Mouse (Mus musculus) retina, adult 2 months (tissue): Measurements from ENCODE around the gene Ppt2.

Source experiments
- DNase-seq: peaks from one replicate; pipeline ENCODE4 v3.0.0-alpha.2; 2012; ENCODE audit warnings: low read depth, low spot score

Gene Ppt2

DNA sequence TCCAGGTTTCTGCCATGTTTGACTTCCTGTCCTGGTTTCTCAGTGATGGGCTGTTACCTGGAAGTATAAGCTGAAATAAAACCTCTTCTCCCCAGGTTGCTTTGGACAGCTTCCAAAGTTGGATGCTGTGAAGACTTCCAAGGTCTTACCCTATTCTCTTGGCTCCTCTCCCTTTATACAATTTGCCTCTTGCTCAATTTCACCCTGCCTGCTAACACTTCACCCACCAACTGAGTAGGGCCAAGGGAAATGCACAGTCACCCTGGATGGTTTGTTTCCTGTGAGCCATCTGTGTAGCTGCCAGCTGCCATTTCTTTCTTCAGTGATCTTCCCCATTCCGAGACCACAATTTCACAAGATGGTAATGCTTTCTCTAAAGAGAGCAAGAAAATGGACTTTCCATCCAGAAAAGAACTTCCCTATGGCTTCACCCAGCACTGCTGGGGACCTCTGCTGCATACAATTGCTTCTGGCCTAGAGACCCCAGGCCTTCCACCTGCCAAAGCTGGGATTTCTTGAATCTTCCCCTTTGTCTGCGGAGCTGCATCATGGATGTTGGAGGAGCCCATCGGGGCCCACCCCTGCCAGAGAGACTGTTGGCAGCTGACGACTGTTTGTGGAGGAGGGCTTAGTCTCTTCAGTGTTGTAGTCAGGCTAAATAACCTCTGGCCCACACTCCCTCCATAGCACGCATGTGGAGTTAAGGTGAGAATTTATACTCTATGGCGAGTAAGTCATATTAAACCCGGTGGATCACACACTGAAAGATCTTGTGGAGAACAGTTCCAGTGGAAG, 11.3 kb upstream of the Ppt2 start:
- DNase-seq = no peak

DNA sequence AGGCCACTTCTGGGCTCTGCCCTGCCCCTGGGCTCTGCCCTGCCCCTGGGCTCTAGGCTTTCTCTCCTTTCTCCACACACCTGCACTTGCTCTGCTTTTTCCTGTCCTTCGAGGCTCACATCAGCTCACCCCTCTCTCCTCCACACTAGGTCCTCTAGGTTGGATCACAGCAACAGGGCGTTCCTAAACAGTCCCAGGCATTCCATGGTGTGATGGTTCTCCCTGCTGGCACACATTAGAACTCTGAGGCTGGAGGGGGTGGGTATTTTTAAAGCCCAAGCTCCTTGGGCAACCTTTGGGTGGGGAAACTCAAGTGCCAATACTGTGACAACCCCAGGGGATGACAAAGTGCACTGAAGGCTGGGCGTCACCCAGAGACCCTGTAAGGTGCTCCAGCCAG, 9.1 kb upstream of the Ppt2 start:
- no peak for DNase-seq

DNA sequence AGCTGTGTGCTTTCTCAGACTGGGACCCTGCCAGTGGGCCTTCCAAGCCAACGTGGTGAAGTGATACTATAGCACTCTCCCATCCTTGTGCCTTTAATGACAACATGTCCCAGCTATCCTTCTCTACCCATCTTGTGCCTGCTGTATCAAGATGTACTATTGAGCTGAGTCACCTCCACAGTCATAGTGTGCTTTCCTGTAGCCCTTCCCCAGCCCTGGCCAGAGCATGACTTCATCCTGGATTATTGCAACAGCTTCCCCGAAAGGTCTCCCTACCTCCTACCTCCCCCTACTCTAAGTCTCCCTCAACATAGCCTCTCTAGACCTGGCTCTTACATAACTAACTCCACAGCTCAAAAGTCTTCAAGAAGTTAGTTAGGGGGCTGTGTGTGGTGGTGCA, 7.4 kb upstream of the Ppt2 start:
- DNase-seq = no peak

DNA sequence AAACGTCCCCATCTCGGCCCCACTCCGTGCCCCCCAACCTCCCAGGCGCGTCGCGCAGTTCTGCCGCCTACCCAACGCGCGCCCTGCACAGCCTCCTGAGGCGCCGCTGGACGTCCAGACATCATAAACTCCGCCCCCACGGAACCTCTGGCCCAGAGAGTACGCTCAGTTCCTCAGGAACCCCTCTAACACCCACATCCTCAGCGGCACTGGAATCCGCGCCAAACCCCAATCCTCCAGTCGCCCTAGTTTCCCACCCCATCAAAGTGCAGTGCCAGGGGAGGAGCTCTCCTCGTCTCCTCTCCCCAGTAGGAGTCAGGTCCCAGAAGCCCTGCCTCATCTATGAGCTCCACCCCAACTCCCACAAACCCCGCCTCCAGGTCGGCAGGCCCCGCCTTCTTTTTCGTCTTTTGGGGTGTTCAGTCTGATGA, 4.0 kb upstream of the Ppt2 start:
- DNase-seq = no peak

DNA sequence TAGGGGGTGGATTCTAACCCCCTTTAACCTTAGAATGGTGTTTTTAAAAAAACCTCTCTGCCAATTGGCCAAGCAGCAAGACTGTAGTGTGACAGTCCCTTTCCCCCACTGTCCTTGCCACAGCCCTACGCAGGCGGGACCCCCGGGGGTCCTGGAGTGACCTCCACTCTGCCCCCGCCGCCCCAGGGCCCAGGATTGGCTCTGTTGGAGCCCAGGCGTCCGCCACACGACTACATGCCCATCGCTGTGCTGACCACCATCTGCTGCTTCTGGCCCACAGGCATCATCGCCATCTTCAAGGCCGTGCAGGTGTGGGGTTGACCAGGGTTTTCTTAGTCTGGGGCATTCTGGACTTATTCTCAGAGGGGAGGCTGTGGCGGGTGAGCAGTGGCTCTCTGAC, 3.3 kb upstream of the Ppt2 start:
- no peak for DNase-seq

DNA sequence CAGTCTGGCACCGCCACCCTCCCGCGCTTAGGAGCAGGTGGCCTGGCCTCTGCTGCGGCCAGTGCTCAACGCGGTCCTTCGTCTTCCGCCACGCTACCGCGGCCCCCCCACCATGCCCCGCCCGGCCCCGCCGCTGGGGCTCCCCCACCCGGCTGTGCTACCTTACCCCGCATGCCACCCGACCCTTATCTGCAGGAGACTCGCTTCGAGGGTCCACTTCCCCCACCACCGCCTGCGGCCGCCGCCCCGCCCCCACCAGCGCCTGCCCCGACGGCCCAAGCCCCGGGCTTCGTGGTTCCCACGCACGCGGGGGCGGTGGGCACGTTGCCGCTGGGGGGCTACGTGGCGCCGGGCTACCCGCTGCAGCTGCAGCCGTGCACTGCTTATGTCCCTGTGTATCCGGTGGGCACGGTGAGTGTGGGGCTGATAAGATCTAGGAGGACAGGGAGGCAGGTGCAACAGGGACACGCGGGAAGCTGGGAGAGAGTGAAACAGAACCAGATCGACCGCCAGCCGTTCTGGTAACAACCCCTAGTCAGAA, 2.5 kb upstream of the Ppt2 start:
- DNase-seq = no peak

DNA sequence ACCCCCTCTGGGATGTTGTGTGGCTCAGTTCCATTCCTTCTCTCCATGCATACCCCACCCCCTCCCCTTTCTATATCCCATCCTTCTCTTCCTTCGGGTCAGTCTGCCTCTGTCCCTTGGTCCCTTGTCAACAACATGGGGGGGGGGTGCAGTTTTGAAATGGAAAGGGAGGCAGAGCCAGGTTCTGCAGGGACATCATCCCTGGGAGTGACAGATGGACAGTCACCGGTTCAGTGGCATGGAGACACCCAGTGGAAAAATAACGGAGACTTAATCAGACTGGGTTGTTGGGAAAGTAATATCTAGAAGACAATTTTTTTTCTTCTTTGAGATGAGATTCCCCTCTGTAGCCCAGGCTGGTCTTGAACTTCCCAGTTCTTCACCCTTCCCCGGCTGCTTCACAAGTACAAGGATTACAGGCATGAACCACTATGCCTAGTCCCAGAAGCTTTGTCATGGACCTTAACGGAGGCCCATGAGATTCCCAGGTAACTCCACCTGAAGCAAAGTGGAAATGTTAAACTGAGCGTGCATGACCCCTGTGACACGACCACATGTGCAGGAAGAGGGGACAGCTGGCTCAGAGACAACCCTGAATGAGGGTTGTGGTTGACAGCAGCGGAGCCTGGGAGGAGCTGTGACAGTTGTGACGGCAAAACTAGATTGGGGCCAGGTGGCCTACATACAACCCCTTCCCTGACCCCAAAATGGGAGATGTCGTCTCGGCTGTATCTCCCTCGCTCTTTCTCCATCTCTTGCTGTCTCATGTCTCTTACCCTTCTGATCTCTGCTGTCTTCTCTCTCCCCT, 1.7 kb upstream of the Ppt2 start:
- no peak for DNase-seq

DNA sequence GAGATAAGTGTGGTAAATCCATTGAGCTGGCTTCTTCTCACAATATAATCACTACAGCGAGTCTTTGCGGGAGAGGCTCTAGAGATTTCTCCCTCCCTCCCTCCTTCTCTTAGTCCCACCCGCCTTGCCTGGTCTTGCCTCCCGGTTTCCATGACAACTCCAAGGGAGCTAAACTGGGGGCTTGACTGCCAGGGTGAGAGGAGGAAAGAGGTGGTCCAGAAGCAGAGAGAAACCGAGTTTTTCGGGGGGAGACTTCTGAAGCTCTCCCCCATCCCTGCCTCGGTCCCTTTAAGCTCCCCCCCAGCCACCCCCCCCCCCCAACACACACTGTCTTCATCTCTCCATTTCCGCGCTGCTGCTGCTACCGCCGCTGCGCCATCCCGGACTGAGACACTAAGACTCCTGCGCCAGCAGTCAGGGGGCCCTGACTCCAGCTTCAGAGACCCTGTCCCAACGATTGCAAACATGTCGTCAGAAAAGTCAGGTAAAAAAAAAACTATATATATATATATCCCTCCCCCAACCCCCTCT, 976 bp upstream of the Ppt2 start, which contains the start of gene Prrt1:
TSS of gene Prrt1 (plus strand) at position 313 of the 531 bp plus-strand sequence.
- no peak for DNase-seq

DNA sequence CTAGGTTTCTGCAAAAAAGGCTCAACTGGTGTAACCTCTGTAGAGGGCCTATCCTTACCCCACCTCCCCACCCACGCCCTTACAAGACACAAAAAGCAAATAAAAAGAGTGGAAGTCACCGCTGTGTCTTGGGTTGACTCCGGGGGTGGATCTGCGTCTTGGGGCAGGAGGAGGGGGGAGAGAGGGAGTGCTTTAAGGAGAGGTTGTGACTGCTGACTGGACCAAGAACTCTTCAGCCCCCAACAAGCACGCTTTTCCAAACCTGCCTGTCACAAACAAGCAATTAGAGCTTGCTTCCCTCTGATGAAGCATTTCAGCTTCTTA, 296 bp upstream of the Ppt2 start:
- DNase-seq = no peak

DNA sequence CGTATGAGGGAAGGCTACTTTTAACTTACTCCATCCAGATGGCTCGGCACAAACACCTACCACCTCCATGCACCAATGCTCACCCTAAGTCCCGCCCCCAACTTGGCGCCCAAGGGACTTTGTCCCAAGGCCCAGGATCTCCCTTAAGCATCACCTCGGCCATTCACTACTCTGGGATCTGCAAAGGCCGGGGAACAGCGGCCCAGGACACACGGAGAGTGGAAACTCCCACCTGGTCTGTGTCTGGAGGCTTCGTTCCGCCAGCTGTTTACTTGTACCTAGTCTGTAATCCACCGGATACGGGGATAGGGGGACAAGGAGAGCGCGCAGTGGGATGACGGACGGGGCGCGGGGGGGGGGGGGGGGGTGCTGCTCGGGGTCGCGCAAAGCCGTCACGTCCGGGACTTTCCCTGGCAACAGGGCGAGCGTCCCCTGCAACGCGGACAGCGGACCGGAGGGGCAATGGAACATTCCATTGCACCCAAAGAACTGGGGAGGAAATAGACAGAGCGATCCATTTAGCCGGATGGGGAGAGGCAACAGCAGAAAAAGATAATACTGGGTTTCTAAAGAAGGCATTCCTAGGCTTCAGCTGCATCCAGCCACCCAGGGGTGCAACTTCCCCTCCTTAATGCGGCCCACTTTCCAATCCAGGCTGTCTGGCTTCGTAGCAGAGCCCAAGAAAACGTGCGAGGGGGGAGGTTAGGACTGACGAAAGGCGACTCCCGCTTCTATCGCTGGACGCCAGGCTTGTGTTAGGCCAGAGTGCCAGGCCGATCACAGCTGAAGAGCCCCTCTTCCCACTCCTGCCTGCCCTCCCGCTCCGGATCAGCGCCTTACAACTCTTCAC, 992 bp downstream of the Ppt2 start:
- DNase-seq = peak; percentile 78

DNA sequence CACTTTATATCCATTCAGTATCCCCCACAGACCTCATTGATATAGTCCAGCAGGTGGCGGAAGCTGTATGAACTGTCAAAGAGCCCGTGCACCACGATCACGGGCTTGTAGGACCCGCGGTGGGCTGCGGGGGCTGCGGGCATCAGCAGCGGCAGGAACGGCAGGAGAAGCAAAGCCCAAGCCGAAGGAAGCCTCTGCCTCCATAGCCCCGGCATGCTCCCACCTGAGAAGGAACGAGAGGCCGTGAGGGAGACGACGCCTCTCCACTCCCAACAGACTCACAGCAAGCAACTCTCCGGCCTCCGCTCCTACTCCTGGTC, 1.6 kb downstream of the Ppt2 start:
- no peak for DNase-seq

DNA sequence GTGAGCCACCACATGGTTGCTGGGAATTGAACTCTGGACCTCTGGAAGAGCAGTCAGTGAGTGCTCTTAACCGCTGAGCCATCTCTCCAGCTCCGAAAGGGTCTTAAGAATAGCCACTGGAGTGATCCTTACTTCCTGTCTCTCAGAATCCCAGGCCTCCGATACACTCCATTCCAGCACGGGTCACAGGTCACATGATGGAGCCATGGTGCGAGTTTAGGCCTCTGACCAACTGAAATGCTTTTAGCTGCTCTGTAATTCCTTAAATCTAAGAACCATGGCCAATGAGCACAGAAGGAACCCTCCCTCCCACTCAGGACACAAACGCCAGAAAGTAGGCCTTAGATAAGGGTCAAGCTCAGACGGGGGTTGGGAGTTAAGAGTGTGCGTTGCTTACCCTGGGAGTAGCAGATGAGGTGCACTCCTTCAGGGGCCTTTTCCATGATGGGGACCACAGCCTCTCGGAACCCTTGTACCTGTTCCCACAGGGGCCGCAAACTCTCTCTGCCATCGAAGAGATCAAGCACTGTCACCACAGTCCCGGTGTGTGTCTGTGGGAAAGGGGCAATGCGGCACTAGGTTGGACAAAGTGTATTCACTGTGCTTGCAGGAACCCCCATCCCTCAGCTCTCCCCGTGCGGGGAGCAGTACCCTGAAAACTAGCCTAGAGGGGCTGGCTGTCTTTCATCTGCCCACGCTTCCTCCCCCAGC, 2.1 kb downstream of the Ppt2 start:
- DNase-seq = no peak

DNA sequence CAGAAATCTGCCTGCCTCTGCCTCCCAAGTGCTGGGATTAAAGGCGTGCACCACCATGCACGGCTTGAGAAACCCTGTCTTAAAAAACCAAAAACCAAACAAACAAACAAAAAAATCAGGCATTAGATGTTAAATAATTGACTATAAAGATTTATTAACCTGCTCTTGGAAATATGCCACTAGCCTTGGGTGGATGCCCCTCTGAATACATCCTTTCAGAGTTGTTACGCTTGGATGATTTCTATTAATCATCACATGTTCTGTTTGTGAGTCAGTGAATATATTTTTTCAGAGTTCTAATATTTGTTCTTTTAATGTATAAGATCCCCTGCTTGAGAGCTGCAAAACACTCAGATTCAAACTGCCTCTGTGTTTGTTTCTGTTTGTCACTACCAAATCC, 3.3 kb downstream of the Ppt2 start:
- no peak for DNase-seq

DNA sequence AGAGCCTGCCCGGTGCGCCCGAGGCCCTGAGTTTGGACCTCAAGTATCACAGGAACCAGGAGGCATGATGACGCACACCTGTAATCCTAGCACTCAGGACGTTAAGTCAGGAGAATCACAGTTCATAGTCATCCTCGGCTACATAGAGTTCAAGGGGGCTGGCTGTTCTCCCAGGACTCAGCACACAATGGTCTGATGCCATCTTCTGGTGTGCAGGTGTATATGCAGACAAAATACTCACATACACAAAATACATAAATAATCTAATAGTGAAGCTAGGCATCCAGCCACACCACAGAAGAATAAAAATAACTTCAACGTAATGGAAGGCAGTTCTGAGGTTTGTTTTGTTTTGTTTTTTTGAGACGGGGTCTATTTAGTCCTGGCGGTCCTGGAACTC, 5.1 kb downstream of the Ppt2 start:
- no peak for DNase-seq

DNA sequence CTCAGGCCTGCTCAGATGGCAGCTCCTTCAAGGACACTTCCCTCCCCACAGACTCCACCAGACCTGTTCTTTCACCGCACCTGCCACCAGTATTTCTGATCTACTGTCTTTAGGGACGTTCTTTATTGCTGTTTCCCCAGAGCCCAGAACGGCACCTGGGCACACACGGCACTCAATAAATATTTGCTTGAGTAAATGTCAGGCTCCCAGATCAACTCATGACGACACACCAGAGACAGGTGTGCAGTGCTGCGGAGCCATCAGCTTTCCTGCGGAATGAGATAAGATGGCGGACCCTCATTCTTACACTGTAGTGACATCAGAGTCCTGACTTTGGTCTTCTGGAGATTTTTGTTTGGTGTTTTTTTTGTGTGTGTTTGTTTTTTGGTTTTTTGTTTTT, 7.3 kb downstream of the Ppt2 start:
- DNase-seq = no peak

DNA sequence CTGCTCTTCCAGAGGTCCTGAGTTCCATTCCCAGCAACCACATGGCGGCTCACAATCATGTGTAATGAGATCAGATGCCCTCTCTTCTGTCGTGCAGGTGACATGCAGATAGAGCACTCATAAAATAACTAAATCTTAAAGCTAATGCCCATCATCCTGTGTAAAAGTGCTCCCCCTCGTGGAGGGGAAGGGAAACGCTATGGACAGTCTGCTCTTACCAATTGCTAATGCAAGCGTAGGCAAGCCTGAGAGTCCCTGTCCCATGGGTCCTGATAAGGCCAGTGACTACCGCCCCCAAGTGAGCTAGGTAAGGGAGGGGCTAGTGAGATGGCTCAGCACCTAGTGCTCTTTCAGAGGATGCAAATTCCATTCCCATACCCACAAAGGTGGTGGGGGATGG, 9.3 kb downstream of the Ppt2 start:
- DNase-seq = no peak

DNA sequence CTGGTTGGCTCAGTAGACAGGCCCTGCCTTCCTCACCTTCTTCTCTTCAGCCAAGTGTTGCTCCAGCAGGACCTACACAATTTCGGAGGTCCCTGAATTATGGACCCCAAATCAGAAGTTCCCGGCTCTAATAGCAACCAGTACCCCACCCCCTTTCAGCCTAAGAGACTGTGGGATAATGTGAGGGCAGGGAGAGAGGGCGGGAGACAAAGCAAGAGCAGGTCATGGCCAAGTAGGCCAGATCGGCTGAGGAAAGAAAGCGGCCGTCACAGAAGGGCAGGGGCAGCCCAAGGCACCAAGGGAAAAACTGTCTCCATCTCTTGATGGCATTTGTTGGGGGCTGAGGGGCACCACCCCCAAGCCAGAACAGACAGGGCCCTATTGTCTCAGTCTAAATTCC, 12.4 kb downstream of the Ppt2 start, which contains the start of gene Egfl8:
TSS of gene Egfl8 (minus strand) at position 101 of the 400 bp plus-strand sequence.
- DNase-seq = no peak

DNA sequence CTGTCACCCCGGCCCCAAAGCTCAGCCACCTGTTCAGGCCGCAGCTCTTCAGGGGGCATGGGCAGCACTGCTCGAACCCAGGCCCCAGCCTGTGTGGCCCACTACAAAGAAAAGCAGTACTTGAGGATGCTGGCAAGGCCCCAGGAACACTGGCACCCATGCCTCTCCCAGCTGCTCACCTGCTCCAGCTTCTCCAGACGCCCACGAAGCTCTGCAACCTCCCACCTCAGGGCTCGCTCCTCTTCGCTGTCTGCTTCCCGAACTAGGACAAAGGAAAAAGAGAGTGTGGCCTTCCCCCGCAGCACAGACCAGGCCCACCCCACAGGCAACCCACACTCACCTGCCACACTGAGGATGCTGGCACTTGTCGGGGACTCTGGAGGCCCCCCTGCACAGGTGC, 14.5 kb downstream of the Ppt2 start:
- no peak for DNase-seq

DNA sequence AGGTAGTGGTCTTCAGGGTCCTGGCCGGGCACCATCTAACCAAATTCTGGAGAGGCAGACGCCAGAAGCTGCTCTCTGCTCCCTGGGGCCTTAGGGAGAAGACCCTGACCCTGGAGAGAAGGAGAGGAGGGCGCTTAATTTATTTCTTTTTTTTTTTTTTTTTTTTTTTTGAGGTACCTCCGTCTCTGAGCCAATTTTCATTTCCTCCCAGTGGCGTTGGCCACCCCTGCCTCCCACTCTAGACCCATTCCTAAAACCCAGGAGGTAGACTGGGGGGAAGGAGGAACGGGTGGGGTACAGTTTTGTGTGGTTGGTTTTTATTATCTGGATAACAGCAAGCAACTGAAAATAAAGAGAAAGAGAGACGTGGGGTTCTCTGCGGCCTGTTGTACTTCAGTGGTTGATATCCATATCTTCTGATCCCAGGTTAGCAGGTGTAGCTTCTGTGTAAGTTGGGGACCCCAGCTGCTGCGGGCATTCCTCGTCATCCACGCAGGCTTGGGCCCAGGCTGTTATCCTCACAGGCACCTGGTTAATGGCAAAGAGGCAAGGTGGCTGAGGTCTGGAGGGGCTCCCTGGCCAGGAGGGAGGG, 15.2 kb downstream of the Ppt2 start:
- no peak for DNase-seq

DNA sequence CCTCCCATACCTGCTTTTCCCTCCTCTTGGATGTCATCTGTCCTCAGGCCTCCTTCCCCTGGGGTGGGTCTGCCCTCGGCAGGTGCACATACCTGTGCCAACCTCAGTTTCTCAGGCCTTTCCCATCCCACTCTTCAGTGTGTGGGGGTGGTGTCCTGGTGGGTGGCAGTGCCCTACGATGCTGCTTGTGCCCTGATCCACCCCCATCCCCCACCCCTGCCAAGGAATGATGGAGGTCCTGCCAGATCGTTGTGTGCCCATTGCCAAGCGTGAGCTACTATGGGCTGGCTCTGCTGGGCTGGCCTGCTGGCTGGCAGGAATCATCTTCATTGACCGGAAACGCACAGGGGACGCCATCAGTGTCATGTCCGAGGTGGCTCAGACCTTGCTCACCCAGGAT, 17.3 kb downstream of the Ppt2 start:
- no peak for DNase-seq

DNA sequence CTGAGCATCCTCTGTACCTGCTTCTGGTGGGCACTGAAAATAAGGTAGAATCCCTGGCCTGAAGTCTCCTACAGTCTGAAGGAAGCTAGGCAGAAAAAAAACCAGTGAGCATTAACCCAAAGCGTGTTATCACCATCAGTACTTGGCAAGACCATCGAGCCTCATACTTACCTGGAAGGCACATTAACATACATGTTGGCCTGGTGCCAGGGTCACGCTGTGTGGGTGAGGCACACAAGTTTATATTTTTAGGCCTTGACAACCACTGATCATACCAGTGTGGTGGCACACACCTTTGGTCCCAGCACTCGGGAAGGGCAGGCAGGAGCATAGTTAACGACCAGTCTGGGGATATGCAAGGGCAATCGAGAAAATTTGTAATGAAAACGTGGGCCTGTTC, 20.3 kb downstream of the Ppt2 start:
- DNase-seq = no peak
